In genomic region chr15:85457838-85458237, GRCm38 (mm10) we compare ENCODE assay signal across 20 mouse cellular contexts. TPM values are rescaled to one million over a fixed set of nuclear protein-coding genes. Genes with fewer than 3 reads are reported as not detected.
DNase-seq lines count a peak whose midpoint lies in the region; ATAC-seq and TF ChIP-seq lines count a peak whose summit lies in the region.
"Had no signal": no experiment of that assay in that cellular context is flagged by ENCODE, and none has a peak within 500 bp of the region (broad histone marks: within the 10 kb centered on the region; RNA-seq: fewer than 3 reads in every experiment).

No protein-coding gene starts in this region.

- ATAC-seq in forebrain, embryonic 12.5 days (ENCODE audit: low FRiP score) = peak; percentile 39; the same call in 1 of the 2 replicates
- ATAC-seq in hindbrain, embryonic 15.5 days (ENCODE audit: low FRiP score, low read depth) = no peak
- ATAC-seq in neural tube, embryonic 12.5 days (ENCODE audit: low FRiP score, low read depth) = no peak
- ATAC-seq in intestine, embryonic 15.5 days = no peak

- peaks cover 14% of the 10 kb centered on the region for H3K36me3 ChIP-seq in forebrain, embryonic 12.5 days (replicated peaks)
- H3K36me3 ChIP-seq in hindbrain, embryonic 15.5 days = peaks cover 3% of the 10 kb centered on the region
- 0 out of 2 replicates have a peak, but pooled peaks cover 5% of the 10 kb centered on the region for H3K36me3 ChIP-seq in neural tube, embryonic 12.5 days
- H3K36me3 ChIP-seq in intestine, embryonic 15.5 days = 0 out of 2 replicates have a peak, but pooled peaks cover 6% of the 10 kb centered on the region

- WGBS in forebrain, embryonic 12.5 days = 21% methylated on average over 8 of the region's 8 CpGs
- 22% methylated on average over 8 of the region's 8 CpGs for WGBS in hindbrain, embryonic 15.5 days
- WGBS in neural tube, embryonic 12.5 days = 35% methylated on average over 8 of the region's 8 CpGs
- 78% methylated on average over 8 of the region's 8 CpGs for WGBS in intestine, embryonic 15.5 days

- peaks cover 88% of the 10 kb centered on the region for H3K4me1 ChIP-seq in forebrain, embryonic 12.5 days
- H3K4me1 ChIP-seq in hindbrain, embryonic 15.5 days (replicated peaks) = peaks cover 82% of the 10 kb centered on the region
- peaks cover 71% of the 10 kb centered on the region for H3K4me1 ChIP-seq in neural tube, embryonic 12.5 days
- H3K4me1 ChIP-seq in intestine, embryonic 15.5 days (replicated peaks) = no peaks in the 10 kb centered on the region
- H3K4me1 ChIP-seq: kidney, embryonic 15.5 days; liver, embryonic 13.5 days had no signal

- DNase-seq in layer of hippocampus, adult 2 months (ENCODE audit: low spot score in 2 of 2) = no peak
- DNase-seq in layer of hippocampus, postnatal 25 days (ENCODE audit: extremely low spot score in 1 of 2, low spot score in 1 of 2) = no peak
- DNase-seq in adrenal gland, postnatal 14 days = no peak
- no peak for DNase-seq in kidney, adult 18-20 months
- DNase-seq: heart, postnatal 14 days; layer of hippocampus, adult 9-11 months; liver, embryonic 13.5 days; right cerebral cortex, postnatal 25 days; thymus, postnatal 4 days had no signal

- 0 out of 2 replicates have a peak, but pooled peaks cover 4% of the 10 kb centered on the region for H3K27me3 ChIP-seq in forebrain, embryonic 12.5 days
- H3K27me3 ChIP-seq in hindbrain, embryonic 15.5 days = no peaks in the 10 kb centered on the region
- H3K27me3 ChIP-seq in neural tube, embryonic 12.5 days (replicated peaks) = no peaks in the 10 kb centered on the region
- H3K27me3 ChIP-seq in intestine, embryonic 15.5 days (replicated peaks) = no peaks in the 10 kb centered on the region
- H3K27me3 ChIP-seq: embryonic facial prominence, embryonic 13.5 days; kidney, embryonic 15.5 days; liver, embryonic 13.5 days; megakaryocyte, embryonic 14.5 days had no signal

- no peak overlapping the region for H3K4me2 ChIP-seq in forebrain, embryonic 12.5 days
- H3K4me2 ChIP-seq in hindbrain, embryonic 15.5 days = no peak overlapping the region
- no peak overlapping the region for H3K4me2 ChIP-seq in neural tube, embryonic 12.5 days (replicated peaks)
- H3K4me2 ChIP-seq in intestine, embryonic 15.5 days (replicated peaks) = no peak overlapping the region
- H3K4me2 ChIP-seq: embryonic facial prominence, embryonic 13.5 days; kidney, embryonic 15.5 days; liver, embryonic 13.5 days had no signal

- H3K9me3 ChIP-seq in forebrain, embryonic 12.5 days = no peaks in the 10 kb centered on the region
- no peaks in the 10 kb centered on the region for H3K9me3 ChIP-seq in hindbrain, embryonic 15.5 days
- H3K9me3 ChIP-seq in neural tube, embryonic 12.5 days = no peaks in the 10 kb centered on the region
- no peaks in the 10 kb centered on the region for H3K9me3 ChIP-seq in intestine, embryonic 15.5 days
- H3K9me3 ChIP-seq: embryonic facial prominence, embryonic 13.5 days; kidney, embryonic 15.5 days; liver, embryonic 13.5 days; megakaryocyte, embryonic 14.5 days had no signal

- no peak for TF ChIP-seq CTCF in layer of hippocampus, adult 2 months (conservative IDR thresholded peaks at IDR 0.05)

- H3K27ac ChIP-seq in layer of hippocampus, adult 2 months = peak overlapping the region; percentile 63
- H3K27ac ChIP-seq in forebrain, embryonic 12.5 days = peak overlapping the region; percentile 93
- H3K27ac ChIP-seq in hindbrain, embryonic 15.5 days (replicated peaks) = peak overlapping the region; percentile 71
- H3K27ac ChIP-seq in neural tube, embryonic 12.5 days = peak overlapping the region; percentile 47; the same call in 1 of the 2 replicates
- no peak overlapping the region for H3K27ac ChIP-seq in intestine, embryonic 15.5 days
- H3K27ac ChIP-seq: embryonic facial prominence, embryonic 13.5 days; liver, embryonic 13.5 days had no signal

- no peak overlapping the region for H3K4me3 ChIP-seq in layer of hippocampus, adult 2 months
- no peak overlapping the region for H3K4me3 ChIP-seq in forebrain, embryonic 12.5 days (replicated peaks)
- no peak overlapping the region for H3K4me3 ChIP-seq in hindbrain, embryonic 15.5 days
- no peak overlapping the region for H3K4me3 ChIP-seq in neural tube, embryonic 12.5 days
- no peak overlapping the region for H3K4me3 ChIP-seq in intestine, embryonic 15.5 days (replicated peaks)
- H3K4me3 ChIP-seq: embryonic facial prominence, embryonic 13.5 days; kidney, embryonic 15.5 days; liver, embryonic 13.5 days; megakaryocyte, embryonic 14.5 days had no signal

- H3K9ac ChIP-seq in forebrain, embryonic 12.5 days = no peak overlapping the region
- no peak overlapping the region for H3K9ac ChIP-seq in hindbrain, embryonic 15.5 days
- no peak overlapping the region for H3K9ac ChIP-seq in neural tube, embryonic 12.5 days
- no peak overlapping the region for H3K9ac ChIP-seq in intestine, embryonic 15.5 days
- H3K9ac ChIP-seq: embryonic facial prominence, embryonic 13.5 days; kidney, embryonic 15.5 days; liver, embryonic 13.5 days had no signal

RNA-seq across cellular contexts. Expression of gene 7530416G11Rik, which starts 45.2 kb away (rescaled TPM):
- not detected for total RNA-seq in layer of hippocampus, adult 2 months (2021)
- not detected for total RNA-seq in layer of hippocampus, postnatal 25 days (2021)
- polyA plus RNA-seq in forebrain, embryonic 12.5 days (2016; fragmentation: Nextera tagmentation; extraction: Ambion mirVana) = not detected in 2 replicates
- polyA plus RNA-seq in hindbrain, embryonic 15.5 days (2015; fragmentation: Nextera tagmentation; extraction: Ambion mirVana) = not detected in 2 replicates
- not detected in 2 replicates for polyA plus RNA-seq in neural tube, embryonic 12.5 days (2016; fragmentation: Nextera tagmentation; extraction: Ambion mirVana)
- polyA plus RNA-seq in intestine, embryonic 15.5 days (2015; fragmentation: Nextera tagmentation; extraction: Ambion mirVana) = not detected in 2 replicates
- total RNA-seq in adrenal gland, postnatal 14 days (2021) = not detected in 2 replicates
- total RNA-seq: heart, postnatal 14 days; left cerebral cortex, postnatal 36 days; MEL had no signal
- polyA plus RNA-seq: embryonic facial prominence, embryonic 13.5 days; gonadal fat pad, adult 2 months; kidney, embryonic 15.5 days; liver, embryonic 13.5 days; stomach, embryonic 16.5 days had no signal
